Mouse (Mus musculus): ENCODE measurements around the gene Zscan5b. TPM values are rescaled to one million over a fixed set of nuclear protein-coding genes. Genes with fewer than 3 reads are reported as not detected.
A peak's percentile ranks its signal among the peaks of the same experiment; 100 is the strongest.
"Not testable (repeated sequence)": the region's sequence is repeated elsewhere in the genome, so short reads cannot be mapped to it uniquely, and the experiment has no call there.

Gene Zscan5b
- not detected in 2 replicates for polyA plus RNA-seq (2016; fragmentation: Nextera tagmentation; extraction: Ambion mirVana)

DNA sequence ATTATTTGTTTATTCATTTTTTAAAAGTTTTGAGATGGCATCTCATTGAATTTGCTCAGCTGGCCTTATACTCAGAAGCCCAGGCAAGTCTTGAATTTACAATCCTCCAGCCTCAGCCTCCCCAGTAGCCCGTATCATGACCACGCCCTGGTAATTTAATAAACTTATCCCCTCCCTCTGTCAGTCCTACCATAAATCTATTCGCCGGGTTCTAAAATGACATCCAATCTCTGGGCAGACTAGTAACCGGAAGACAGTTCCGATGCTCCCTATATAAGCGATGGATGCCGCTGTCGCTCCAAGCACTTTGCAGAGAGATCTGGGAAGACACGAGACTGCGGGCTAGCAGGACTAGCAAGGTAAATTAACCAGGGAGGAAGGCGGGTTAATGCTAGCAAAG is at the start of gene Zscan5b:
Gene Zscan5b (plus strand): TSS at position 301 of the 400 bp plus-strand sequence.
- Histone ChIP-seq H3K4me2 (replicated peaks) (no peak within 1 kb of the TSS), H3K27ac (replicated peaks) (no peak within 1 kb of the TSS), H3K36me3 (no peaks in the 10 kb centered on the region), H3K9me3 (peaks cover 10% of the 10 kb centered on the region; the same call in 1 of the 2 replicates), H3K27me3 (no peaks in the 10 kb centered on the region), H3K9ac (replicated peaks) (no peak within 1 kb of the TSS), H3K4me3 (no peak within 1 kb of the TSS), H3K4me1 (no peaks in the 10 kb centered on the region)
- WGBS: 95% methylated on average over 12 of the region's 12 CpGs
- ATAC-seq (ENCODE audit: low FRiP score, low read depth): no peak

DNA sequence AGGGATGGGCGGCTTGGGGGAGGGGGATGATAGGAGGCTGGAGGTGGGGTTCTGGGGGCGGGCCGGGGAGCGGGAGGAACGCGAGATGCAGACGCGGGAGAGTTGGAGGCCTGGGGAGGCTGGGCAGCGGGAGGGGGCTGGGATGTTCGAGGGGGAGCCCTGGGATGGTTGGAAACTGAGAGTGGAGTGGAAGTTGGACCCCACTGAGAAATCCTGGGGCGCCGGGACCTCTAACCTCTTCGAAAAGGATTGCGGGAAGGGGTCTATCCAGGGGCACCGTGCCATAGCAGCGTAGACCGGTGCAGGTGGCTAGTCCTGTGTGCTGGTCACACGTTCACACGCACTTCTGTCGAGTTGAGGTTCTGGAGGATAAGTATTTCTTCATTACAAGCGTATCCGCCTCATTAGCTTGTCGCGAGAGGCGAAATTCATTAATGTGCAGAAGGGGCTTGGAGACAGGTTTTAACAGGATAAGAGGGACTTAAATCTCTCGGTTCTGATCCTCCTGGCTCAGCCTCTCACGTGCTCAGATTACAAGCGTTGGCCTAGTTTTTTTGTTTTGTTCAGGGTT is 49.3 kb upstream of the Zscan5b start:
- under 1% methylated on average over 27 of the region's 28 CpGs for WGBS
- Histone ChIP-seq H3K36me3 (0 out of 2 replicates have a peak, but pooled peaks cover 4% of the 10 kb centered on the region), H3K4me1 (peaks cover 16% of the 10 kb centered on the region), H3K9me3 (no peaks in the 10 kb centered on the region), H3K27me3 (no peaks in the 10 kb centered on the region), H3K4me2 (replicated peaks) (peak overlapping the region; percentile 73), H3K27ac (replicated peaks) (peak overlapping the region; percentile 79; the same call in 1 of the 2 replicates), H3K9ac (replicated peaks) (peak overlapping the region; percentile 80), H3K4me3 (peak overlapping the region; percentile 72)
- peak; percentile 50 for ATAC-seq (ENCODE audit: low FRiP score, low read depth)

DNA sequence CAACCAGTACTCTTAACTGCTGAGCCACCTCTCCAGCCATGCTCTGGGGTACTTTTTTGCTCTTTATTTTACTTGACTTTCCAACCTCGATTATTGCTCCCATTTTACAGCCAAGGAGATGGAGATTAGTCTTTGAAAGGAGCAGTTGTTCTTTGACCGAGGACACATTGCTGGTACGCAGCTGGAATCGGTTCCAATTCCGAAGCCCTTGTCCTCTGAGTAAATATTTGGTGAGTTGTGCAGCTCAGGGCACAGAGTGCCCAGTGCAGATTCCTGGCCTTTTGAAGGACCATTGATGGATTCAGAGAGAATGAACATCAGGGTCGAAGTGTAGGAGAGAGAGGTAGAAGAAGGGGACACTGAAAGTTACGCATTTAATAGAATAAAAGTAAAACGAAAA is 48.2 kb upstream of the Zscan5b start:
- Histone ChIP-seq H3K27me3 (no peaks in the 10 kb centered on the region), H3K4me3 (no peak overlapping the region), H3K36me3 (peaks cover 12% of the 10 kb centered on the region), H3K4me2 (replicated peaks) (no peak overlapping the region), H3K27ac (replicated peaks) (no peak overlapping the region), H3K9me3 (no peaks in the 10 kb centered on the region), H3K9ac (replicated peaks) (no peak overlapping the region), H3K4me1 (peaks cover 16% of the 10 kb centered on the region)
- no peak for ATAC-seq (ENCODE audit: low FRiP score, low read depth)
- WGBS: 82% methylated on average over 8 of the region's 8 CpGs

DNA sequence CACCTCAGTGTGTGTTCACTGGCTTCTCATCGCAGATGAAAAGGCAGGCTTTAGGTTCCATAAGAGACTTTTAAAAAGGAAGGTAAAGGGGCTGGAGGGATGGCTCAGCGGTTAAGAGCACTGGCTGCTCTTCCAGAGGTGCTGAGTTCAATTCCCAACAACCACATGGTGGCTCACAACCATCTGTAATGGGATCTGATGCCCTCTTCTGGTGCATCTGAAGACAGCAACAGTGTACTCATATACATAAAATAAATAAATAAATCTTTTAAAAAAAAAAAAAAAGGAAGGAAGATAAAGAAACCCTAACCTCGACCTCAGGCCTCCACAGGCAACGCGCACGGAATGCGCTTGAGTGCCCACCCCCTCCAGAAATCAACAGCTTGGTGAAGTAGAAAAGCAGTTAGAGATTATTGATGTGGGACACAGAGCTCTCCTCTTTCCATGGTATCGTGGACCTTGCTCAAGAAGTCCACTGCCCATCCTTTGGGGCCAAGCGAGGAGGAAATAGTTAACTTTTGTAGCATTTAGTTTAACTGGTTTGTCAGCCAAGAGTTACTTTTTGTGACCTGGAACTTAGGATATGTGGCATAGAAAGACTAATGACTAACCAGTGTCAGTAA is 47.6 kb upstream of the Zscan5b start:
- H3K4me2 ChIP-seq (replicated peaks); H3K27ac ChIP-seq (replicated peaks); ATAC-seq (ENCODE audit: low FRiP score, low read depth): not testable (repeated sequence)

DNA sequence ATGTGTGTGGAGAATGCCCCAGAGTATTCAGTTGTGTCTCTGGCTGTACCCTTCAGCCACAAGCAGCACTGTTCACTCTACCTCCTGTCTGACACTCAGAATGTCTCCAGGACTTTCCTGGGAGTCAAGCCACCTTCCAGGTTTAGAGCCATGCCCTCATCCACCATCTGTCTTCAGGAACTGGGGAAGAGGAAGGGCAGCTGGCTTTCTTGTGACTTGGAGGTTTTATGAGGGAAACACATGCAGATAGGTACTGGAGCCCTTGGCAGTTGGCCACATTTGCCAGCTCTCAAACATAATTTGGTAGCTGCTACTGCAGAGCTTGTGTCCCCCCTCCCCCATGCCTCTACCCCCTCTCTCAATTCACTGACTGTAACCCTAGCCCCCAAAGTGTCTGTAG is 43.1 kb upstream of the Zscan5b start:
- Histone ChIP-seq H3K9ac (replicated peaks) (no peak overlapping the region), H3K27ac (replicated peaks) (no peak overlapping the region), H3K36me3 (peaks cover 31% of the 10 kb centered on the region), H3K4me3 (no peak overlapping the region), H3K4me2 (replicated peaks) (no peak overlapping the region), H3K4me1 (no peaks in the 10 kb centered on the region), H3K27me3 (no peaks in the 10 kb centered on the region), H3K9me3 (no peaks in the 10 kb centered on the region)
- no peak for ATAC-seq (ENCODE audit: low FRiP score, low read depth)

More for the DNA sequence above, 47.6 kb upstream of the Zscan5b start:
- H3K9ac ChIP-seq (replicated peaks); H3K4me3 ChIP-seq; H3K9me3 ChIP-seq; H3K27me3 ChIP-seq: not testable (repeated sequence)
- Histone ChIP-seq H3K4me1 (peaks cover 16% of the 10 kb centered on the region), H3K36me3 (peaks cover 14% of the 10 kb centered on the region)
- 84% methylated on average over 9 of the region's 9 CpGs for WGBS

DNA sequence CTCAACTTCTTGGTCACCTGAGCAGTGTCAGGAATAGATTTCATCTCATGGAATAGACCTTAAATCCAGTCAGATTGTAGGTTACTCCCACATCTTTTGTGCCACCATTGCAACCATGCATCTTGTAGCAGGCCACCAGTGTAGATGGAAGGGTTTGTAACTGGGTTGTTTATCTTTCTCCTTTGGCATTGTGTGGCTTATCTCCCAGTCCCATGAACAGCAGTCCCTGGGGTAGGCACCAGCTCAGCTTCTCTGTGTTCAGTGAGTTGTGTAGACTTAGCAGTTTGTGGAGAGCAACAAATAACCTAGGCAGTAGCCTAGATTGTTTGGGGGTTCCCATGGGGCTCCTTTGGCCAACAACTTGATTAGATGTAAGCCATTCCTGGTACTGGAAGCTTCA is 39.2 kb upstream of the Zscan5b start:
- Histone ChIP-seq H3K4me1 (no peaks in the 10 kb centered on the region), H3K27ac (replicated peaks) (no peak overlapping the region), H3K27me3 (no peaks in the 10 kb centered on the region), H3K9me3 (no peaks in the 10 kb centered on the region), H3K4me2 (replicated peaks) (no peak overlapping the region), H3K4me3 (no peak overlapping the region), H3K36me3 (peaks cover 62% of the 10 kb centered on the region), H3K9ac (replicated peaks) (no peak overlapping the region)
- ATAC-seq (ENCODE audit: low FRiP score, low read depth): no peak

DNA sequence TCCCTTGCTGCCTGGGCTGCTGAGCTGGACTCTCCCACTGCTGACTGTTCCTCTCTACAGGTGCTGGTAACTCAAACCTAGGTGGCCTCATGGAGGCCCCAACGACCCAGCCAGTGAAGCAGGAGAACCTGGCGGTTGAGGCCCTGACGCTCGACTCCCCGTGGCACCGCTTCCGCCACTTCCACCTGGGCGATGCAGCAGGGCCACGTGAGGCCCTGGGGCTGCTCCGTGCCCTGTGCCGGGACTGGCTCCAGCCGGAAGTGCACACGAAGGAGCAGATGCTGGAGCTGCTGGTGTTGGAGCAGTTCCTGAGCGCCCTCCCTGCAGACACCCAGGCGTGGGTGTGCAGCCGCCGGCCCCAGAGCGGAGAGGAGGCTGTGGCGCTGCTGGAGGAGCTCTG is 38.3 kb upstream of the Zscan5b start:
- Histone ChIP-seq H3K9me3 (no peaks in the 10 kb centered on the region), H3K36me3 (peaks cover 64% of the 10 kb centered on the region), H3K4me2 (replicated peaks) (no peak overlapping the region), H3K9ac (replicated peaks) (no peak overlapping the region), H3K27me3 (no peaks in the 10 kb centered on the region), H3K27ac (replicated peaks) (no peak overlapping the region), H3K4me3 (no peak overlapping the region), H3K4me1 (no peaks in the 10 kb centered on the region)
- 96% methylated on average over 19 of the region's 19 CpGs for WGBS
- no peak for ATAC-seq (ENCODE audit: low FRiP score, low read depth)

GRCm38 (mm10) chr7:6184521-6184920 is 37.6 kb upstream of the Zscan5b start:
- H3K27me3 ChIP-seq: 0 out of 2 replicates have a peak, but pooled peaks cover 5% of the 10 kb centered on the region
- no peak for ATAC-seq (ENCODE audit: low FRiP score, low read depth)
- H3K4me3 ChIP-seq: no peak overlapping the region
- peaks cover 68% of the 10 kb centered on the region for H3K36me3 ChIP-seq
- no peak overlapping the region for H3K9ac ChIP-seq (replicated peaks)
- H3K9me3 ChIP-seq: no peaks in the 10 kb centered on the region
- no peak overlapping the region for H3K27ac ChIP-seq (replicated peaks)
- H3K4me1 ChIP-seq: no peaks in the 10 kb centered on the region
- H3K4me2 ChIP-seq (replicated peaks): no peak overlapping the region
- WGBS: 97% methylated on average over 8 of the region's 8 CpGs

GRCm38 (mm10) chr7:6185391-6185790 is 36.7 kb upstream of the Zscan5b start:
- ATAC-seq (ENCODE audit: low FRiP score, low read depth): no peak
- Histone ChIP-seq H3K9me3 (no peaks in the 10 kb centered on the region), H3K4me2 (replicated peaks) (no peak overlapping the region), H3K27ac (replicated peaks) (no peak overlapping the region), H3K36me3 (peaks cover 72% of the 10 kb centered on the region), H3K9ac (replicated peaks) (no peak overlapping the region), H3K4me3 (no peak overlapping the region), H3K27me3 (0 out of 2 replicates have a peak, but pooled peaks cover 7% of the 10 kb centered on the region), H3K4me1 (no peaks in the 10 kb centered on the region)
- WGBS: 85% methylated on average over 1 of the region's 1 CpGs

DNA sequence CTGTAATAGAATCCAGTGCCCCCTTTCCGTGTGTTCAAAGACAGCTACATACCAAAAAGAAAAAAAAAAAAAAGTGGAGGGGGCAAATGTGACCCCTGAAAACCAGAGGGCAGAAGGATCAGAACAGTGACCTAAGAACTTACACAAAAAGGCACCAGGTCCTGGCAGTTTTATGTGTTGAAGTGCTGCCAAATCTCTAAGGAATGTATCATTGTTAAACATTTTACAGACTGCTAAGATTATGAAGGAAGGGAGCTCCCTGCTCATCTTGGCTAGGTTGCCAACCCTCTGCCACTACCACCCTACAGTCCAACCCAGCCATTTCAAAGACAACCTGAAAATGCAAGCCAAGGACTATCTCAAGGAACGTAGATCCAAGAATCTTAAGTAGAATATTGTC is 35.9 kb upstream of the Zscan5b start:
- H3K27ac ChIP-seq (replicated peaks): no peak overlapping the region
- ATAC-seq (ENCODE audit: low FRiP score, low read depth): no peak
- H3K4me1 ChIP-seq: no peaks in the 10 kb centered on the region
- H3K4me3 ChIP-seq: no peak overlapping the region
- no peak overlapping the region for H3K4me2 ChIP-seq (replicated peaks)
- H3K9me3 ChIP-seq: no peaks in the 10 kb centered on the region
- H3K27me3 ChIP-seq: 0 out of 2 replicates have a peak, but pooled peaks cover 7% of the 10 kb centered on the region
- H3K36me3 ChIP-seq: peaks cover 69% of the 10 kb centered on the region
- no peak overlapping the region for H3K9ac ChIP-seq (replicated peaks)
- 85% methylated on average over 2 of the region's 2 CpGs for WGBS

DNA sequence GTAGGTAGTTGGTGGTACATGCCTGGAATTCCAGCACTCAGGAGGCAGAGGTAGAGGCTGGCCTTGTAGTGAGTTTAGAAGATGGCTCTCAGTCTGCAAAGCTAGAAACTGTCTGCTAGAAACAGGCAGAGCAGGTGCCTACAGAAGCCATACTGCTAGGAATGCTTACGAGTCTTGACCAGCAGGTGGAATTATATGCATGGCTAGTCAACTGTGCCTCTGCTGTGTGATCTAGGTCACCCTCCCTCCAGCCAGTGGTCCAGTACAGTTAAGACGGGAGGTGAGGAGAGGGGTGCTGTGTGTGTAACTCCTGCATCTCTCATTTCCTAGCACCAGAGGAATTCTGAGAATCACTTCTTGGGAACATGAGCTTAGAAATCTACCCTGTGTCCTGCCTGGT is 35.3 kb upstream of the Zscan5b start:
- Histone ChIP-seq H3K9ac (replicated peaks) (no peak overlapping the region), H3K27me3 (0 out of 2 replicates have a peak, but pooled peaks cover 7% of the 10 kb centered on the region), H3K9me3 (no peaks in the 10 kb centered on the region), H3K4me2 (replicated peaks) (no peak overlapping the region), H3K4me1 (no peaks in the 10 kb centered on the region), H3K27ac (replicated peaks) (no peak overlapping the region), H3K36me3 (peaks cover 67% of the 10 kb centered on the region), H3K4me3 (no peak overlapping the region)
- ATAC-seq (ENCODE audit: low FRiP score, low read depth): no peak
- 81% methylated on average over 2 of the region's 2 CpGs for WGBS

DNA sequence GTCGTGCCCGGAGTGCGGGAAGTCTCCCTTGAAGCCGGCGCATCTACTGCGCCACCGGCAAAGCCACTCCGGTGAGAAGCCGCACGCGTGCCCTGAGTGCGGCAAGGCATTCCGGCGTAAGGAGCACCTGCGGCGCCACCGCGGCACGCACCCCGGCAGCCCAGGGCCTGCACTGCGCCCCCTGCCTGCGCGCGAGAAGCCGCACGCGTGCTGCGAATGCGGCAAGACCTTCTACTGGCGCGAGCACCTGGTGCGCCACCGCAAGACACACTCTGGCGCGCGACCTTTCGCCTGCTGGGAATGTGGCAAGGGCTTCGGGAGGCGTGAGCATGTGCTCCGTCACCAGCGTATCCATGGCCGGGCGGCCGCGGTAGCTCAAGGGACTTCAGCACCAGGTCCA is 32.5 kb upstream of the Zscan5b start:
- Histone ChIP-seq H3K36me3 (peaks cover 50% of the 10 kb centered on the region), H3K4me1 (no peaks in the 10 kb centered on the region), H3K27ac (replicated peaks) (no peak overlapping the region), H3K9ac (replicated peaks) (no peak overlapping the region), H3K4me2 (replicated peaks) (no peak overlapping the region), H3K9me3 (no peaks in the 10 kb centered on the region), H3K27me3 (0 out of 2 replicates have a peak, but pooled peaks cover 7% of the 10 kb centered on the region), H3K4me3 (no peak overlapping the region)
- 36% methylated on average over 45 of the region's 45 CpGs for WGBS
- no peak for ATAC-seq (ENCODE audit: low FRiP score, low read depth)
